Mouse (Mus musculus): Measurements from ENCODE around the gene Cdk4.

Cdk4 gene

DNA sequence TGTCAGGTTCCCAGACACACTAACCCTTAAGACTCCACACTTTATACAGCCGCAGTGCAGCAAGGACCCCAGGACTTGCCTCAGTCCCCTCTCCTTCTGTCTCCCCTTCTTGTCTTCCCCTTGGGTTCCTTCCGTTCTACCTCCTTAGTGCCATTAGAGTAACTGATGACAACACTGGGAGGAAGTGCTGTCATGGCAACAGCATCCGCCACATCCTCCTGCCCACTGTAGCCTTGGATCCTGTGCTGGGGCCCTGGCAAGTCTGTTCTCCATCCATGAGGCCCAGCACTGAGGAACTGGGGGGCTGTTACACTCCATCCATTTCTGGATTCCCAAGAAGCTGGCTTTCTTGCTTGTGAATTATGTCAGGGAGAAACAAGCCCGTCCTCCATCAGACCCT, 12.7 kb downstream of the Cdk4 start:
- DNase-seq, result no peak

DNA sequence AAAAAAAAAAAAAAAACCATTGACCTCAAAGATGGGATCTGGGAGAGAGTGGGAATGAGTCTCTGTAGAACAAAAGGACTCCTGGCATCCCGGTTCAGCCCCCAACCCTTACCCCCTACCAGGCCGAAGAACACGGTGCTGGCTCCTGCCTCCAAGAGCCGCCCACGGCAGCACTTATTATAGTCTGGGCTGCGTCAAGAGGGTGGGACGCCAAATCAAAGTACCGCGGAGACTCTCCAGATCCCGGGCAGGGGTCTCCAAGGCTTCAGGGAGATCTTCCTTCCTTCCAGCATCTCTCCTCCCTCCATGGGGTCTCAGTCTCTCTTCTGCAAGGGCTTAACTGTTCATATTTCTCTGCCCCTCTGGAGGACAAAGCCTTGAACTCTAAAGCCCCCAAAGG, 14.2 kb downstream of the Cdk4 start:
- no peak for DNase-seq

DNA sequence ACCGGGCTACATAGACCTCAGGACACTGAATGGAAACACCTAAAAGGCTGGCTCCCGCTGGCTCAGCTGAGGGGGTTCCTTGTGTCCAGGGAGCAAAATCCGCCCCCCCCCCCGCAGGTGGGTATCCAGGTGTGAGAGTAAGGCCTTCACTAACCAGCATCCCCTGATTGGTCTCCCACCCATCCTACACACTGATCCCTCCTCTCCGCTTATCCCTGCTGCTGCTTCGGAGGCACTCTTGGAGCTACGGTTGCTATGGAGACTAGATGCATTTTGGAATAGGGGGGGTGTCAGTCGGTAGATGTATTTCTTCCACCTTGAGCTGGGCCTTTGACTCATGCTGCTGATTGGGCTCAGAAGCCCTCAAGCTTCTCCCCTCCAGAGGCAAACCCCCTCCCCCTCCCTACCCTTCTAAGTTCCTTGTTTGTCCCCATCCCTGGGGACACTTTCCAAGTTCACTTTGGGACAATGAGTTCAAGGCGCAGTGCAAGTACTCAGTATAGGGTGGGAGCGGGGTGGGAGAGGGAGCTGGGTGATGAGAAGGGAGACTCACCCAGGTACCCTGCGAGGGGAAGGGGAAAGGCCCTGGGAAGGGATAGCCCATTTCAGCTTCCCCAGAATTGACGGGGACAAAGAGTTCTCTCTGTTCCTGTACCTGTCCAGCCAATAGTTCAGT, 14.8 kb downstream of the Cdk4 start:
- no peak for DNase-seq

DNA sequence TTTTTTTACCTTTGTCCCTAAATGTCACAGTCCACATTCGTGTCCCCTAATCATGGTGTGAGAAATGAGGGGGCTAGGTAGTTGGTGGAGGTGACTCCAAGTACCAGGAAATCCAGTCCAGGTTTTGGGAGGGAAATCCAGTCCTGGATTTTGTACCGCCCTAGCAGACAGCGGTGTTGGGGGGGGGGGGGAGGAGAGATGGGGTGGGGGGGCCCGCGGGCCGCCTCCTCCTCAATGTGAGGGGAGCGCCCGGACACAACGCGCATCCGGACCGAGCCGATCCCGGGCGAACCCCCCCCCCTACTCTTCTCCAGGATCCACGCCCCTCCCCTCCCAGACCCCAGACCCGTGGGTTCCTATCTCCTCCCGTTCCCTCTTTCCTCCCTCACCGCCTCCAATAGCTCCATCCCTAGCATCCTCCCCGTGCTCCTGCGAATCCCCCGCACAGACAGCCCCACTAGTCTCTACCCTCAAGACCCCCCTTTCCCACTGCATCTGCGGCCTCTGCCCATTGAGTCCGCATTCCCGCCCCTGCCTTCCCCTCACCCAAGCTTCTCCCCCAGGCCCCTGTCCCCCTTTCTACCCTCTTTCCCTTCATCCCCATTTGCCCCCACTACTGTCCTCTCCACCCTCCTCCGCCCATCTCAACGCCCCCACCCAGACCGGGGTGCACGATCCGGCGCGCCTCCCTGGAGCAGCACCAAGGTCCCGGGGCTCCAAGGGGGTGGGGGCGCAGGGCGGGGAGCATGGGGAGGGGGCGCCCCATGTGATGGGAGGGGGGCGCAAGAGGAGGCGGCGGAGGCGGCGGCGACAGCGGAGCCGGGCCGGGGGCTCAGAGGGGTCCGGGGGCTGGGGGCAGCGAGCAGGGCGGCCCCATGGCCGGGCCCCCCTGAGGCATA, 15.6 kb downstream of the Cdk4 start:
- peak; percentile 76 for DNase-seq

DNA sequence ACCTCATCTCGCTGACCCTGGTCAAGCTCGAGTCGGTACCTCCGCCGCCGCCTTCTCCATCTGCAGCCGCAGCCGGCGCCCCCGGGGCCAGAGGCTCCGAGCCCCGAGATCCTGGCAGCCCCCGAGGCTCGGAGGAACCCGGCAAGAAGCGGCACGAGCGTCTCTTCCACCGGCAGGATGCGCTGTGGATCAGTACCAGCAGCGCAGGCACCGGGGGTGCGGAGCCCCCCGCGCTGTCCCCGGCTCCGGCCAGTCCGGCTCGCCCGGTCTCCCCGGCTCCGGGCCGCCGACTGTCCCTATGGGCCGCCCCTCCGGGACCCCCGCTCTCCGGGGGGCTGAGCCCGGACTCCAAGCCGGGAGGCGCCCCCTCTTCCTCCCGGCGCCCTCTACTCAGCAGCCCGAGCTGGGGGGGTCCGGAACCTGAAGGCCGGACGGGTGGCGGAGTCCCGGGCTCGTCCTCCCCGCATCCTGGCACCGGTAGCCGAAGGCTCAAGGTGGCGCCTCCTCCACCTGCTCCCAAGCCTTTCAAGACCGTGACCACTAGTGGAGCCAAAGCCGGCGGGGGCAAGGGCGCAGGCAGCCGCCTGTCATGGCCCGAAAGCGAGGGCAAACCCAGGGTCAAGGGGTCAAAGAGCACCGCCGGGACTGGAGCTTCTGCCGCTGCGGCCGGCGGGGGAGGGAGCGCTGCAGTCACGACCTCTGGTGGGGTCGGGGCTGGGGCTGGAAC, 16.5 kb downstream of the Cdk4 start:
- peak; percentile 56 for DNase-seq

DNA sequence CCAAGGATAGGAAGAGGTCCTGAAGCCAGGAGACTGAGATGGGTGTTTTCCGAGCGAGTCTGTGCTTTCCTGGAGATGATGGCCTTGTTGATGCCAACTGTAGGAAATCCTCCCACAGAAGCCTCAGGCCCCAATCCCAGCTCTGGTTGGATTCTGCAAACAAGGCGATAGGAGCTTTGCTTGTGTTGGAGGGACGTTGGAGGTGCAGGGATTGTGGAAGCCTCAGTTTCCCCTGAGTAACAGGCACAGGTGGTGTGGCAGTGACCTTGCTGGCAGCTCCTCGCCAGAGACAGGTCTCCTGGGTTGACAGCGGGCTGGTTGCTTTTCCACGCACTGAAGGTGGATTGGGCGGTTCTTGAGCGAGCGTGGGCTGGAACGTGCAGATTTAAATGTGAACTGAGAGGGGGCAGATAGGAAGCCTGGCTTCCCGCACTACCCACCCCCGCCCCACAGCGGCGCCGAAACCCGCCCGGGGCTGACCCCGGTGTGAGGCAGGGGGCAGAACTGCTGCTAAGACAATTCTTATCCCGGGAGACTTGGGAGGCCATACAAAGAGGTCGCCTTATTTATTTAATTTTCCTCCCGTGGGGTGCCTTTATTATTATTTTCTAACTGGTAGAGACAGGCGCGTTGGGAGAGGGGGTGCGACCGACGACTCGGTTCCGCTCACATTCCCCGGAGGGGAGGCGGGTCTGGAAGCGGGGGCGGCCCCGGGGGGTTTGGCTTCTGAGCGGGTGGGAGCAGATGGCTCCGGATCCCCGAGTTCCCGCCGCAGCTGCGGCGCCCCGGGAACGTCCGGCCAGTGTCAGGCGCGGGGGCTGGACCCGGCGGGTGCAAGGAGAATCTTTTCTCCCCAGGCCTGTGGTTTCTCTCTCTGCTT, 17.8 kb downstream of the Cdk4 start:
- no peak for DNase-seq

DNA sequence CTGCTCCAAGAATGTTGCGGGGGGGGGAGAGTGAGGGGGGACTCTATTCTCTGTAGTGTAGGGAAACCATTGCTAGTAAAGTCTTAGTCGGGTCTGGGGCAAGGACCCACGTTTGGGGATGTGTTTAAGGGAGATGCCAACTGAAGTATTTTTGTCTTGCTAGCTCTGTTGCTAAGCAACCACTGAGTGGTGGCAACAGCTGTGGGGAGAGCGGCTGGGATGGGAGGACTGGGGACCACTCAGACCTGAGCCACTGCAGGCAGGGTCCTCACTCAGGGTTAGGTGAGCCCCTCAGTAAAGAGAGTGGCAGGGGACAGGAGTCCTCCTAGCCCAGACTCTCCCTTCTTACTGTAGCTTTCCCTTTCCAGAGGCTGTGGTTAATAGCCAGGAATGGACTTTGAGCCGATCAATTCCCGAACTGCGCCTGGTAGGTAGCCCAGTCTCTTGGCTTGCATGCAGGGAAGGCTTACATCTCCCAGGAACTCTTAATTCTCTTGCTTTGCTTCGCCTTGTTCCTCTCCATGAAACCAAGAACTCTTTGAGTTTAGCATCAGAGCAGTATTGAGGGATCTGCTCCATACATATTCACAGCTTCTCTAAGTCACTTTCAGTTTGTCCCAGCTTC, 18.8 kb downstream of the Cdk4 start:
- DNase-seq, result peak; percentile 64

DNA sequence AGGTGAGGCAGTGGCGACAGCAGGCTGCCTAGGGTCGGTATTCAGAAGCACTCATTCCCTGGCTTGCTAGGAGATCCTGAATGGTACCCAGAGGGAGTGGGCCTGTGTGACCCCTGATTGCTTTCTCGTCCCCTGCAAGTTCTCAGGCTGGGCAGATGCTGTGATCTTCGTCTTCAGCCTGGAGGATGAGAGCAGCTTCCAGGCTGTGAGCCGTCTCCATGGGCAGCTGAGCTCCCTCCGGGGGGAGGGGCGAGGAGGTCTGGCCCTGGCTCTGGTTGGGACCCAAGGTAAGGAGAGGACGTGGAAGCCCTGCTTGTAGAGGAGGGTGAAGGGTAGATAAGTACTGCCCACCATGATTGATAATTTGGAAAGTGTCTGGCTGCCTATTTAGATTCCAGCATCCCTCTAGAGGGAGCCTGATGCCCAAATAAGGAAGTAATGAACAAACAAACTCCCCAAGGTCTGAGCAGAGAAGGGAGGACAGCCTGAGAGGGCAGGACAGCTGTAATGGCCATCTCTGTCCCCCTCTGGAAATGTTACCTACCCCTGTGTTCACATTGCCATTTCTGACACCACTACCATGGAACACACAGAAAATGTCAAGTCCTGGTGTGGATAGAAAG, 20.1 kb downstream of the Cdk4 start:
- DNase-seq, result no peak

DNA sequence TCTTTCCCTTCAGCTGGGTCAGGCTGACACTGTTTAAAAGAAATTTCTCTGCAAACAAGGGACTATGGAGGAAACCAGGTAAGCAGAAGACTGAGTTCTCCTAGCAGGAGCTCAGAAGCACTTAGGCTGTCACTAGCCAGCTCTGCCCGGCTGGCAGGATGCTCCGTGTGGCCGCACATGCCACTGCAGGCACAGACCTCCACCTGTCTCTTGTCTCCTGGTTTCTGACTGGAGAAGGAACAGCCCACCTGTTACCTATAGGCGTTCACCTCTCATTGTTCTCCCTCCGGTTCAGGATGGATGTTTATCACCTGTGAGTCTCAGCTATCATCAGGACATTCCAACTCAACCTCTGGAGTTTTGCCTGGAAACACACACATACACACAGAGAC, 20.6 kb downstream of the Cdk4 start:
- no peak for DNase-seq

DNA sequence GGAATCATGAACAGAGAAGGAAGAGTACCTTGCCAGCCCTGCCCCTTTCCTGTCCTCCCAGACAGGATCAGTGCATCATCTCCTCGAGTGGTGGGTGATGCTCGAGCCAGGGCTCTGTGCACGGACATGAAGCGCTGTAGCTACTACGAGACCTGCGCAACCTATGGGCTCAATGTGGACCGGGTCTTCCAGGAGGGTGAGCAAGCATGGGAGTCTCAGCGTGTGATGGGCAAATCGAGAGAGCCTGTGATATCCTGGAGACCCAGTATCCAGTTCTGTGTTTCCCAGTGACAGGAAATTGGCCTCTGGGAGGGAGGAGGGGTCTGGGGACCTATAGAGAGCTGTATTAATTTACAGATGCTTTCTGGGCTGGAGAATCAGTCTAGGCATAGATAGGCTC, 21.7 kb downstream of the Cdk4 start:
- no peak for DNase-seq

DNA sequence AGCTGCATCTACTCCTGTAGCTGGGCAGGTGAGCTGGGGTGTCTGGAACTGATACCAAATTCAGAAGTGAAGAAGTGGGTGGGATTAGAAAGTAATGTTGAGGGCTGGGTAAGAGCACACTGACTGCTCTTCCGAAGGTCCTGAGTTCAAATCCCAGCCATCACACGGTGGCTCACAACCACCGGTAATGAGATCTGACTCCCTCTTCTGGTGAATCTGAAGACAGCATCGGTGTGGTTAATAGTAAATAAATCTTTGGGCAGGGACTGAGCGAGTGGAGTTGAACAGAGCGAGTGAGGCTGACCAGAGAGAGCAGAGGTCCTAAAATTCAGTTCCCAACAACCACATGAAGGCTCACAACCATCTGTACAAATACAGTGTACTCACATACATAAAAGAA, 22.3 kb downstream of the Cdk4 start:
- no peak for DNase-seq

DNA sequence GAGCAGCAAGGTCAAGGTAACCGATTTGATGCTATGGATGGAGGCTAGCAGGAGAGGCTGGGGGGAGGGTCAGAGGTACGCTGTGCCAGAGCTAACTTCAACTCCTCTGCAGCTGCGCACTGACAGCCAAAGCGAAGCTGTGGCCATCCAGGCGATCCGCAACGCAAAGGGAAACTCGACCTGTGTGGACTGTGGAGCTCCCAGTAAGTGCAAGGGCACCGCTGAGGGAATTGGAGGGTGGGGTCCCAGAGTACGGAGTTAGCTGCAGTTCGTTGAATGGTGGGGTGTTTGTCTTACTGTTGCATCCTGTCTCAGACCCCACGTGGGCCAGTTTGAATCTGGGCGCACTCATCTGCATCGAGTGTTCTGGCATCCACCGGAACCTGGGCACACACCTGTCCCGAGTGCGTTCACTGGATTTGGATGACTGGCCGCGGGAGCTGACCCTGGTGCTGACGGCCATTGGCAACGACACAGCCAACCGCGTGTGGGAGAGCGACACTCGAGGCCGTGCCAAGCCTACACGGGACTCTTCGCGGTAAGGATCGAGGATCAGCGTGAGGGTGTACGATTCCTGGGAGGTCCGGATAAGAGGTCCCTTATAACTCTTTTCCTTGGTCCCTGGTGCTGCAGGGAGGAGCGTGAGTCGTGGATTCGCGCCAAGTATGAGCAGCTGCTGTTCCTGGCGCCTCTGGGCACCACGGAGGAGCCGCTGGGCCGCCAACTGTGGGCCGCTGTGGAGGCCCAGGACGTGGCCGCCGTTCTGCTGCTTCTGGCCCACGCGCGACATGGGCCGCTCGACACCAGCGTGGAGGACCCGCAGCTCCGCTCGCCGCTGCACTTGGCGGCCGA, 27.5 kb downstream of the Cdk4 start:
- DNase-seq, result peak; percentile 60

DNA sequence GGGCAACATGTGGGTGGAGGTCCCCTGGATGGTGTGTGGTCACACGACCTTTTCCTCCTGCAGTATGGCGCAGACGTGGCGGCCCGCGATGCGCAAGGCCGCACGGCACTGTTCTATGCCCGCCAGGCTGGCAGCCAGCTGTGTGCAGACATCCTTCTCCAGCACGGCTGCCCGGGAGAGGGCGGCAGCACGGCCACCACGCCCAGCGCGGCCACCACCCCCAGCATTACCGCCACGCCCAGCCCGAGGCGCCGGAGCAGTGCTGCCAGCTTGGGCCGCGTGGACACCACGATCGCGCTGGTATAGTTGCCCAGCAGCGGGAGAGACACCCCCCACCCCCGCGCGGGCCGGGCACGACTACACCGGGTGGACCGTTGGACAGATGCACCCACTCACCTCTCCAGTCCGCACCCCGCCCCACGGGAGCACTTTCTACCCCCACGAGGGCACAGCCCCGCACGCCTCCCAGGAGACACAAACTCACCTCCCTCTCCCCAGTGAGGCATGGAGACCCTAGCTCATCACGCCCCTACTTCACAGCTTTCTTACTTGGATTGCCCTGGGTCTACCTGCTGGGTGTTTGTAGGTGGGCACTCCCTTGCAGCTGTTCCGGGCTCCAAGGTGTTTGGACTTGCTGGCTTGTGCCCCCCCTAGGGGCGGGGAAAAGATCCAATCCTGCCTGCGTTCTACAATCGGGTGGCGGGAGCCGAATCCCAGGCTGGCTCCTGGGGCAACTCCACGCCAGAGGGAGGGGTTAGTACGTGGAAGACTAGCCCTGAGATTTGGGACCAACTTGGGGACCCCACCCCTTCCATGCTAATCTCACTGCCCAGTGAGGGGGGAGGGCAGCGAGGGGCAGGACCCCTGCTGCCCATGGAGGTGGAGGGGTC, 28.4 kb downstream of the Cdk4 start:
- no peak for DNase-seq

DNA sequence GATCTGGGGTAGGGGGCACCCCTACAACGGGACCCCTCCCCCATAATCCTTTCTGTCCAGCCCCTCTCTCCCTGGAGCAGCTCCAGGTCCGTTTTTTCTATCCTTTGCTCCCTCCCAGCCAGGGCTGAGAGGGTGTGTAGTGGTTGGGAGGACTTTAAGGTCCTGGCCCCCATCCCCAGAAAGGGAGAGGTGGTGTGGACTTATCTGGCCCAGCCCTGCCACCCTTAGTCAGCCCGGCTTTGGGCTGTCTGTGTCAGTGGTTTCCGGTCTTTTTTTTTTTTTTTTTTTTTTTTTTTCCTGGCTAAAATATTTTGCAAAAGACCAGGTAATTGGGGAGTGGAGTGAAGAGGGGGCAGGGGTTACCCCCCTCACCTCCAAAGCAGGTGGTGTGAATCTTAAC, 29.4 kb downstream of the Cdk4 start:
- DNase-seq, result no peak

DNA sequence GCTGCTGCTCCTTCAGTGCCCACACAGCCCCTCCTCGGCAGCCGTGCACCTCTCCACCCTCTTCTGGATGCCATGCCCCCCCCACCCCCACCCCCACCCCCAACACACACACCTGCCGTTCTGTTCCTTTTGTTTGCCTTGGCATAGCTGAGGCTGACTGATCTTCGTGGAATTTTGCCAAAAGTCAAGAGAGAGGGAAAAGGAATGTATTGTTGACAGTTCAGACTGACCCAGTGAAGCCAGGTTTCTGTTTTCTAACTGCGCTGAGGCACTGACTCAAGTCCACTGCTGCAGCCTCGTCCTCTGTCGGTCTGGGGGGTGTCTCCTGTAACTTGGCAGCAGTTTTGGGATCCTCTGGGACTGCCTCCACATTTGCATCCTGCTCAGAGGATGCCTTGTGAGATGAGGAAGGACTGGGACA, 31.1 kb downstream of the Cdk4 start:
- no peak for DNase-seq

DNA sequence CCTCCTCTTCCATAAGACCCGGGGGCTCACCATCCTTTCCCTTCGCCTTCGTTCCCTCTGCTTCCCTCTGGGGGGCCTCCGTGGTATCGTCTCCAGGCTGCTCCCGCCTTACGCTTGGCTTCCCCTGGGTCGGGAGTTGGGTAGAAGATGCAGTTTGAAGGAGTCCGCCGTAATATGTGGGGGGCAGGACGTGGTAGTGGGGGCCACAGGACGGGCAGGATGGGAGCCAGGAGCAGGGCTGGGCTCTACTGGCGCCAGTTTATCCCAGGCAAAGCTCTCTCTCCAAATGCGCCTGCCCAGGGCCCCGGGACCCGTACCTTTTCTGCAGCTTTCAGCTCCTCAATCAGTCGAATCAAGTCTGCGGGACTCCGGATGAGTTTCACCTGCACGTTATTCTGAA, 35.2 kb downstream of the Cdk4 start:
- DNase-seq, result no peak

DNA sequence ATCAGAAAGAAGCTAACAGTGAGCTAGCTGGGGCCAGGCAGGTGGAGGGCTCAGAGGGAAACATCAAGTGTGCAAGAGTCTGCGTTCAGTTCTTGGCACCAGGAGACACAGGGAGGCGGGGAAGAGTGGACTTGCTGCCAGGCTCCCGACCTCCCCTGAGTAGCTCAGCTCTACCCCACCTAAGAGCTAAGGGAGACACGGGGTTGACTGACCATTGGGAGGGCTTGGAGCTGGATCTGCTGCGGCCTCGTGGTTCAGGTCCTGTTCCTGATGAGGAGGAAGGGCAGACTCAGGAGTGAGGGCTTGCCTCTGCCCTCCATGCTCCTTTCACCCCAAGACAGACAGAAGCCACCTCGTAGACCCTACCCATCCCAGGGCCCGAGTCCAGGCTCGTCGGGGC, 35.9 kb downstream of the Cdk4 start:
- no peak for DNase-seq

DNA sequence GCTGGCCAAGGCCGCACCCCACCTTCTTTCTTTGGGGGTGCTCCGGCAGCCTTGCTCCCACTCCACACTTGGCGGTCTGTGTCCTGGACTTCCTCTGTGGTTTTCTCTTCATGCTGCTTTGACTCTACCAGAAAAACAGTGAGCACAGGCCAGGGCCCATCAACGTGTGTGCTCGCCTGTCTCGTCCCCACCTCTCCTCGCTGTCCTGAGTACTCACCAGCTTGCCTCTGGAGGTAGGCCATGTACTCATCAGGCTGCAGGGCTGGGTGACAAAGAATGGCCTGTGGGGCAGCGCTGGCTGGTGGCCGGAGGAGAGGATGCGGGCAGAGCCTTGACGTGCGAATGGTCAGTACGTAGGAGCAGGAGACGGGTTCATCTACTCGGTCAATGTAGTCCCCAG, 36.5 kb downstream of the Cdk4 start:
- DNase-seq, result no peak

DNA sequence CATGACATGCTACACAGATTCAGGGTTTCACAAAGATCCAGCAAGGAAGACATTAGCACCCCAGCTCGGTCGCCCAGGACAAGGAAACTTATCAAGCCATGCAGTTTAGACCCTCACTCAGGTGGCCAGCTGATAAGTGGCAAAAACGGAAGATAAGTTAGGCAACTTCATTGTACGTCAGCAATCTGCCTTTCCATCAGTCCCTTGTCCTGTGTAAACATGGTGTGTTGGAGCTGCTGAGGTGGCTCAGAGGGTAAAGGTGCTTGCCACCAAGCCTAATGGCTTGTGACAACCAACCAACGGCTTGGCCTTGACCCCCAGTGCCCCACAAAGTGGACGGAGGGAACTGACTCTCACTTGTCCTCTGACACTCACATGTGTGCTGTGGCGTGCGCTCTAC, 37.1 kb downstream of the Cdk4 start:
- DNase-seq, result no peak

DNA sequence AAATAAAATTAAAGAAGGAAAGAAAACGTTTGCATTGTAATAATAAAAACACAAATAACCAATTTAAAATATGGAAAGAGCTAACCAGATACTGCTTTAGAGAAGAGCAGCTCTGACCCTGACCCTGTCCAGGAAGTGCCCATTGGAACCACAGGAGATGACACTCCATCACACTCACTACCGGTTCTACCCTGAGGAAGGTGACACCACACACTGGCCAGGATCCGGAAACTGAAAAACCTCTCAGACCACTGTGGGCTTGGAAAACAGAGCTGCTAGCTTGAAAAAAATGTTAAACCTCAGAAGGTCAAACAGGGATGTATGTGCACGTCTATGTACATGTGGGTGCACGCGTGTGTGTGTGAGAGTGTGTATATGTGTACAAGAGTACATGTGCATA, 37.8 kb downstream of the Cdk4 start:
- DNase-seq, result no peak

Data from embryo, embryonic 11 days (tissue).